Mouse (Mus musculus): ENCODE data around the gene Ipp. TPM values are rescaled to one million over a fixed set of nuclear protein-coding genes. Genes with fewer than 3 reads are reported as not detected.

Ipp gene
- polyA plus RNA-seq, 1 experiment from 2014 or later = 16.3 TPM

DNA sequence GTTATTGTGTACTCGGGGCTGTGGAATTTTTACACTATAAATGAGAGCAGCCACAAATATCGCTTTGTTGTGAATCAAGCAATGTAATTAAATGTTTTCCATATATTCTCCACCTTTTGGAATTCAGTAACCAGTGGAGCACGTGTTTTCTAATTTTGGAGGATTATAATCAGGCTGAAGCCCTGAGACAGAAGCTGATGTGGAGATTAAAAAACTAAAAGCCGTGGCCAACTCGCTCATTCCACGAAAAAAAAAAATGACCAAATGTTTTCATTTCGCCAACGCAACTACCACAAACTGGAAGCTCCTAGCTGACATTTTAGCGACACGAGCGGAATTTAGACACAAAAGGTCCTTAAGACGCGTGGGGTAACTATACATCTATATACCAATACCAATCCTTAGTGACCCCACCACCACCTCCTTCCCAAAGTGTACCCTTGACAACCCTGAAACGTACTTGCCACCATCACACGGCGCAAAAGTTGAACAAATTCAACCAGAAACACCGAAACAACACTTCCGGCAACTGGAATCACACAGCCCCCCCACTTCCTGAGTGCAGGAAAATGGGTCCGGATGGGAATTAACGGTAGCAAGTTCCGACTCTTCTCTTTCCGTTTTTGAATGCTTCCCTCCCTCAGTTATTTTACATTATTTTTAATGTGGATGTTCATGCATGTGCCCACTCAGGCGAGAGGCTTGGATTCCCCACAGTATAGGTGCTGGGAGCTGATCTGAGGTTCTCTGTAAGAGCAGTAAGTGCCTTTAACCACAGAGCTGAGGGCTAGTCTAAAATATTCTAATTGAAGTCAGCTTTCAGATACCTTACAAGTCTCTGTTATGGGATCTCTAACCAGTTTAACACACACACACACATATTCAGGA, 48.3 kb downstream of the Ipp start, which contains the start of gene Tmem69:
Tmem69 (minus strand) TSS at position 524 of the 888 bp plus-strand sequence.
- Histone ChIP-seq H3K4me3 (ENCODE audit: low read length) (peak within 1 kb of the TSS; percentile 87), H3K4me1 (ENCODE audit: control insufficient read depth, insufficient read depth, low read length) (peaks cover 7% of the 10 kb centered on the region; the same call in 1 of the 2 replicates), H3K27ac (ENCODE audit: low read length) (peak within 1 kb of the TSS; percentile 98), H3K4me2 (ENCODE audit: low read depth, low read length) (peak within 1 kb of the TSS; percentile 68), H3K27me3 (ENCODE audit: control insufficient read depth, insufficient read depth, low read length) (no peaks in the 10 kb centered on the region), H3K9me3 (replicated peaks; ENCODE audit: control insufficient read depth, low read length) (no peaks in the 10 kb centered on the region), H3K36me3 (ENCODE audit: control insufficient read depth, insufficient read depth) (peaks cover 8% of the 10 kb centered on the region), H3K9ac (ENCODE audit: low read length) (peak within 1 kb of the TSS; percentile 92)
- WGBS = 3% methylated on average over 23 of the region's 23 CpGs
- no peak for ATAC-seq (replicated peaks; ENCODE audit: extremely low read depth, insufficient read depth, low FRiP score)

DNA sequence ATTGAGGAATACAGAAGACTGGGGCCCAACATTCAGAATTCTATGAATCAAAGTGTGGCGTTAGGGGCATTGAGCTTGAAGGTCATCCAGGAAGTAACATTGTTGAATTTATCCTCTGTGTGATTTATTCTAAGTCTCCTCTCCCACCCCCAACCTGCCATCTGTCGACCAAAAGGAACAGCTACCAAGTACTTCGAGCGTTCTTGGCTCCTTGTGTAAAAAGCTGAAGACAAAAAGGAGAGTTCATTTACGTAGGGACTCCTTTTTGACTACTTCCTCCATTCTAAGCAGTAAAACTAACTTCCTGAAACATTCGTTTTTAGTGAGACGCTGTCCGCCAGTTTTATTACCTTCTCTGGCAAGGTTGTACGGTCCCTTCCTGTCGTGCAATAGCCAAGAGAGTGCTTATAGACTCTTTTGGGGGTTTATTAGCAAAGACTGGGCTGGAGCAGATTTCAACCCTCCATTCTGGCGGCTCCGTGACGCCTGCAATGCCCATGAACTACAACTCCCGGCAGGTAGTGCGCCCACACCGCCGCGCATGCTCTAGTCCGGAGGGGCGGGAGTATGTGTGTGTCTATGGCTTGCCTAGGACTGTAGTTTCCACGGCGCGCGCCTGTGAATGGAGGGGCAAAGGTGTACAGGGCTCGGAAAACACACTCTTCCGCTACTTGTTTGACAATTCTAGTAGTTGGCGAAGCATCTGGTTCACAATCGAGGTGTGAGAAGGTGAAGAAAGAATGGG, 49.4 kb downstream of the Ipp start:
- under 1% methylated on average over 28 of the region's 28 CpGs for WGBS
- ATAC-seq (replicated peaks; ENCODE audit: extremely low read depth, insufficient read depth, low FRiP score) = peak; percentile 94
- Histone ChIP-seq H3K4me3 (ENCODE audit: low read length) (peak overlapping the region; percentile 87), H3K9ac (ENCODE audit: low read length) (peak overlapping the region; percentile 92), H3K36me3 (ENCODE audit: control insufficient read depth, insufficient read depth) (peaks cover 8% of the 10 kb centered on the region), H3K27ac (ENCODE audit: low read length) (peak overlapping the region; percentile 98), H3K27me3 (ENCODE audit: control insufficient read depth, insufficient read depth, low read length) (no peaks in the 10 kb centered on the region), H3K4me2 (ENCODE audit: low read depth, low read length) (peak overlapping the region; percentile 68), H3K9me3 (replicated peaks; ENCODE audit: control insufficient read depth, low read length) (no peaks in the 10 kb centered on the region), H3K4me1 (ENCODE audit: control insufficient read depth, insufficient read depth, low read length) (peaks cover 7% of the 10 kb centered on the region; the same call in 1 of the 2 replicates)

GRCm38 (mm10) chr4:116557306-116558121, 50.2 kb downstream of the Ipp start, which contains the start of gene Gpbp1l1:
Gene Gpbp1l1, plus strand, starts transcription at chr4:116557658.
- peak within 1 kb of the TSS; percentile 78 for H3K4me2 ChIP-seq (ENCODE audit: low read depth, low read length)
- peak; percentile 97 for ATAC-seq (replicated peaks; ENCODE audit: extremely low read depth, insufficient read depth, low FRiP score)
- WGBS = under 1% methylated on average over 77 of the region's 78 CpGs
- H3K4me1 ChIP-seq (ENCODE audit: control insufficient read depth, insufficient read depth, low read length) = peaks cover 7% of the 10 kb centered on the region; the same call in 1 of the 2 replicates
- no peaks in the 10 kb centered on the region for H3K27me3 ChIP-seq (ENCODE audit: control insufficient read depth, insufficient read depth, low read length)
- H3K9me3 ChIP-seq (replicated peaks; ENCODE audit: control insufficient read depth, low read length) = no peaks in the 10 kb centered on the region
- peaks cover 6% of the 10 kb centered on the region for H3K36me3 ChIP-seq (ENCODE audit: control insufficient read depth, insufficient read depth)
- H3K9ac ChIP-seq (ENCODE audit: low read length) = peak within 1 kb of the TSS; percentile 94
- peak within 1 kb of the TSS; percentile 87 for H3K4me3 ChIP-seq (ENCODE audit: low read length)
- peak within 1 kb of the TSS; percentile 98 for H3K27ac ChIP-seq (ENCODE audit: low read length)

- Histone ChIP-seq H3K9ac (ENCODE audit: low read length) (peak overlapping the region; percentile 94), H3K27ac (ENCODE audit: low read length) (peak overlapping the region; percentile 95), H3K4me1 (ENCODE audit: control insufficient read depth, insufficient read depth, low read length) (peaks cover 7% of the 10 kb centered on the region; the same call in 1 of the 2 replicates), H3K36me3 (ENCODE audit: control insufficient read depth, insufficient read depth) (peaks cover 3% of the 10 kb centered on the region), H3K4me3 (ENCODE audit: low read length) (peak overlapping the region; percentile 87), H3K4me2 (ENCODE audit: low read depth, low read length) (peak overlapping the region; percentile 78), H3K27me3 (ENCODE audit: control insufficient read depth, insufficient read depth, low read length) (no peaks in the 10 kb centered on the region), H3K9me3 (replicated peaks; ENCODE audit: control insufficient read depth, low read length) (no peaks in the 10 kb centered on the region)
- no peak for ATAC-seq (replicated peaks; ENCODE audit: extremely low read depth, insufficient read depth, low FRiP score)
- 2% methylated on average over 15 of the region's 15 CpGs for WGBS
These were observed 51.0 kb downstream of the Ipp start for GRCm38 (mm10) chr4:116558151-116558882.

Other genes with a start within 250 kb of the Ipp start
- 16.3 TPM in 2 replicates for gene Mast2, start 43.4 kb upstream of the Ipp start, polyA plus RNA-seq (2015; fragmentation: Nextera tagmentation; extraction: Ambion mirVana)
- 23.2 and 33.4 TPM in 2 replicates for gene Tmem69, start 48.4 kb downstream of the Ipp start, polyA plus RNA-seq (2015; fragmentation: Nextera tagmentation; extraction: Ambion mirVana)
- 25.1 and 31.5 TPM in 2 replicates for gene Gpbp1l1, start 50.1 kb downstream of the Ipp start, polyA plus RNA-seq (2015; fragmentation: Nextera tagmentation; extraction: Ambion mirVana)
- gene Ccdc17, start 89.1 kb downstream of the Ipp start, polyA plus RNA-seq (2015; fragmentation: Nextera tagmentation; extraction: Ambion mirVana) = 5.2 and 6.1 TPM in 2 replicates
- gene Nasp, start 120.4 kb downstream of the Ipp start, polyA plus RNA-seq (2015; fragmentation: Nextera tagmentation; extraction: Ambion mirVana) = 73.8 and 77.5 TPM in 2 replicates
- gene Akr1a1, start 144.1 kb downstream of the Ipp start, polyA plus RNA-seq (2015; fragmentation: Nextera tagmentation; extraction: Ambion mirVana) = 580 and 585 TPM in 2 replicates
- gene Prdx1, start 178.0 kb downstream of the Ipp start, polyA plus RNA-seq (2015; fragmentation: Nextera tagmentation; extraction: Ambion mirVana) = 934 and 942 TPM in 2 replicates
- 39.8 and 45.0 TPM in 2 replicates for gene Mmachc, start 200.9 kb downstream of the Ipp start, polyA plus RNA-seq (2015; fragmentation: Nextera tagmentation; extraction: Ambion mirVana)
- 14.8 and 16.0 TPM in 2 replicates for gene Ccdc163, start 201.0 kb downstream of the Ipp start, polyA plus RNA-seq (2015; fragmentation: Nextera tagmentation; extraction: Ambion mirVana)
- 3.3 and 3.6 TPM in 2 replicates for gene Tesk2, start 213.4 kb downstream of the Ipp start, polyA plus RNA-seq (2015; fragmentation: Nextera tagmentation; extraction: Ambion mirVana)

Data from heart, embryonic 16.5 days (tissue).